Mouse (Mus musculus) embryonic fibroblast, embryonic 13.5 days (primary cell): ENCODE measurements around the gene Pin4.

Experiments used
- CTCF ChIP-seq: IDR thresholded peaks from 2 replicates; pipeline ENCODE4 v1.5.1; 2011; ENCODE audit warnings: mild to moderate bottlenecking, control low read depth, low read length, moderate library complexity, borderline replicate concordance; ENCODE audit not compliant: insufficient read depth
- POLR2A ChIP-seq: IDR thresholded peaks from 2 replicates; pipeline ENCODE4 v1.6.1; 2011; ENCODE audit warnings: low read depth, mild to moderate bottlenecking, control low read depth, low read length, moderate library complexity

GRCm38 (mm10) chrX:102157423-102157791 is 38.2 kb downstream of the Pin4 start:
- no peak for TF ChIP-seq CTCF
- no peak for TF ChIP-seq POLR2A
